Mouse (Mus musculus): ENCODE results near the gene Slc25a44.
"Not testable (repeated sequence)": the region's sequence is repeated elsewhere in the genome, so short reads cannot be mapped to it uniquely, and the experiment has no call there.

Slc25a44 gene

DNA sequence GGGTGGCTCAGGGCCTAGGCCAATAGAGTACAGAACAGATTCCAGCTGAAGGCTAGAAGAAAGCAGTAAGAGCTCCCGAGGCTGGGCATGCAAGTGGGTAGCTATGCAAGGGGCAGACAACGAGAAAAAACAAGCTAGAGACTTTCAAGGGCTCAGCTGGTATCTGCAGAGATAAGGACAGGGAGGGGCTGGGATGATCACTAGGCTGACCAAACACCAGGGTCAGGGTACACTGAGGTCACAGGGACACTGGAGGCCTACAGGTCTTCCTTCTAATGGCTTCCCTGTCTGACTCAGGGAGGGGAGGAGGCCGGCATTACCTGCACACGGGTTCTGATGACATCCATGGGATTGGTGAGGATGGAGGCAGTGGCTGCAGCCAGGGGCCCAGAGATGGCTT, 9.3 kb downstream of the Slc25a44 start:
- DNase-seq (ENCODE audit: extremely low read depth, low read depth), result no peak

- no peak for DNase-seq (ENCODE audit: extremely low read depth, low read depth)
These were observed 12.3 kb downstream of the Slc25a44 start for GRCm38 (mm10) chr3:88412636-88413035.

GRCm38 (mm10) chr3:88411681-88412080, 13.3 kb downstream of the Slc25a44 start:
- DNase-seq (ENCODE audit: extremely low read depth, low read depth), result no peak

GRCm38 (mm10) chr3:88410645-88411031, 14.3 kb downstream of the Slc25a44 start:
- DNase-seq (ENCODE audit: extremely low read depth, low read depth), result no peak

- peak; percentile 92 for DNase-seq (ENCODE audit: extremely low read depth, low read depth)
These were observed 14.9 kb downstream of the Slc25a44 start, which contains the start of gene Pmf1 for GRCm38 (mm10) chr3:88409741-88410644. Gene Pmf1, minus strand, starts transcription at chr3:88410331.

- no peak for DNase-seq (ENCODE audit: extremely low read depth, low read depth)
These were observed 16.0 kb downstream of the Slc25a44 start for GRCm38 (mm10) chr3:88408953-88409352.

DNA sequence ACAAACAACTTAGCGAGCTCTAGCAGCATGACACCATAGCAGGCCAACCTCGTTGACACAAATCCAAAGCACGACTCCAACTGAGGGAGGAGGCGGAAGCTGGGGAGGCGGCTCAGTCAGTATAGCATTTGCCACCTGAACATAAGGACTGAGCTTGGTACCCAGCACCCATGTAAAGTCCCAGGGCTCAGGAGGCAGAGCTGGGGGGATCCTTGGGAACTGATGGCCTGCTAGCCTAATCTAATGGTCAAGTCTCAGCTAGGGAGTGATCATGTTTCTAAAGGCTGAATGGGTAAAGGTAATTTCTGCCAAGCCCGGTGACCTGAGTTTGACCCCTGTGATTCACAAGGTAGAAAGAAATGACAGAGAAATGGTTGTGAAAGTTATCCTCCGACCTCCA, 17.4 kb downstream of the Slc25a44 start:
- no peak for DNase-seq (ENCODE audit: extremely low read depth, low read depth)

DNA sequence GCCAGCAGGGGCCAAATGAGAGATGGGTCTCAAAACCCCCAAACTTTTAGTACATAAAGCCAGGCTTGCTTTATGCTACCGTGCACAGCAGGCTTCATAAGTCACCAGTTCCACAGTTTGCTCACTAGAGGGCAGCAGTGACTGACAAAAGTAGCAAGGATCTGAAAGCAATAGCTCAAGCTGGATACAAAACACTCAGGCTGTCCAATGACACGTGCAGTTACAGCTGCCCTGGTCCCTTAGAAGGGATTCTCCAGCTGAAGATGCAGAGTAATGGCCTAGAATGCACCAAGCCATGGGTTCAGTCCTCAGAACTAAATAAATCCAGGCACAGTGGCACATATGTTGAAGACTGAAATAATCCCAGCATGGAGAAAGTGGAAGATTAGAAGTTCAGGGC, 17.8 kb downstream of the Slc25a44 start:
- peak; percentile 80 for DNase-seq (ENCODE audit: extremely low read depth, low read depth)

DNA sequence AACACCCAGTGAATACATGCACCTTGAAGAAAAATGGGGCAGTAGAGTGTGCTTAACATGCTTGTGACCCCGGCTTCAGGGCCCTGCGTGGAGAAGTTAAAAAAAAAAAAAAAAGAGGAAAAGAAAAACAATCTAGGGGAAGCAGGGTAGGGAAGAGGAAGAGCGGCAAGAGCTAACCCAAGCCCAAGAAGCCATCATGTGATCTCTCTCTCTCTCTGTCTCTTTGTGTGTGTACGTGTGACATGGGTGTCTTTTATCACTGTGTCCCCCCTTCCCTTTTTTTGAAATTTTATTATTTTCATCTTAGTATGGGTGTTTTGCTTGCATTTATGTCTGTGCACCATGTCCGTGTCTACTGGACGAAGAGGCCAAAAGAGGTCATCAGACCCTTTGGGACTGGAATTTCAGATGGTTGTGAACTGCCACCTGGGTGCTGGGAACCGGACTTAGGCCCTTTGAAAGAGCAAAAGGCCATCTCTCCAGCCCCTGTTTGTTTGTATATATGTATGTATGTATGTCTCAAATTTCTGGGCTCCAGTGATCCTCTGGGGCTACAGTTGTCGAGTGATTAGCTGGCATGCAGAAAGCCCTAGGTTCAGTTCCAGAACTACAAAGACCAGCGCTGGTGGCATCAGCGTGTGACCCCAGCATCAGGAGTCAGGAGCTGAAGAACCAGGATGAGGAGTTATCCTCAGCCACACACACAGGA, 21.3 kb downstream of the Slc25a44 start:
- DNase-seq (ENCODE audit: extremely low read depth, low read depth), result no peak

DNA sequence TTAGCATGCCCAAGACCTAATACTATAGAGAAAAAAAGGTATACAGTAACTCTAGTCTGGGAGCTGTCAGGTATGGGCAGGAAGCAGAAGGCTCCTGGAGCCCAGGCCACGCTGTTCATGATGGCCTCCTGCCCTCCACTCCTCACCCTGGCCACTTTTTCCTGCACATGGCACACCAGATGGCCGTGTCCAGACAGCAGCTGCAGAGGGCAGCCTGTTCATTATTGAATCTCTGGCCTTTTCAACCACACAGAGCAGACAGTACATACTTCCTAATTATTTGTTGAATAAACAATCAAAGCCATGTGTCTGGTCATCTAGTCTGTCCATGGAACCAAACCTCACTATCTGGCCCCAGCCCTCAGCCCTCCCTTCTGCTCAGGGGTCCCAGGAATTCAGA, 26.3 kb downstream of the Slc25a44 start:
- DNase-seq (ENCODE audit: extremely low read depth, low read depth), result no peak

DNA sequence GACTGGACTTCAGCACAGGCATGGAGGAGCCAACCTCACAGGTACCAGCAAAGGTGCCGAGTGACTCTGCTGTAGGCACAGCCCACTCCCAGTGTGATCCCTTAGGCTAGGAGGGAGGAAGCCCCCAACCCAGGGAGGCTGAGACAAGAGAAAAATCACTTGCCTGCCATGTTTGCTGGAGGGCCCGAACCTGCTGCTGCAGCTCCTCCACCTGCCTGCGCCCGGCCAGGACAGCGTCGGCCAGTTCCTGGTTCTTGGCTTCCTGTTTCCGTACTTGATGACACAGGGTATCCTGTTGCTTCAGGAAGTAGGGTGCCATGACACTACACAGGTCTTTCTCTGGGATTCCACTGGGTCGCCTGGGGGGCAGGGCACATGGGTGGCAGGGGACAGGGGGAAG, 29.2 kb downstream of the Slc25a44 start:
- DNase-seq (ENCODE audit: extremely low read depth, low read depth), result no peak

DNA sequence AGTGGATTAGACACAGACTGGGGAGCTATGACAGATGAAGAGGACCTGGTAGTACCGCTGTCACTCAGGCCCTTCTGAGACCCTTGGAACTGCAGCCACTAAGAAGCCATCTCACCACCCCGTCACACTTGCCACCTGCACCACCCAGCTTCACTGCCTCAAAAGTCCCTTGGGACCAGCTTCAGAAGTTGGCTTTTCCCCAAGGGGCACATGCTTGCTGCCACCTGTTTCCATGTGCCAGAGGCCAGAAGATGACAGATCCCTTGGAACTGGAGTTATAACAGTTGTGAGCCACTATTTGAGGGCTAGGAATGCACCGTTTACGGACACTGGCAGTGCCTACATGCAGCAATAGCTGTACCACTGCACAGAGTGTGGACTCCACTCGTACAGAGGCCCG, 29.7 kb downstream of the Slc25a44 start:
- no peak for DNase-seq (ENCODE audit: extremely low read depth, low read depth)

DNA sequence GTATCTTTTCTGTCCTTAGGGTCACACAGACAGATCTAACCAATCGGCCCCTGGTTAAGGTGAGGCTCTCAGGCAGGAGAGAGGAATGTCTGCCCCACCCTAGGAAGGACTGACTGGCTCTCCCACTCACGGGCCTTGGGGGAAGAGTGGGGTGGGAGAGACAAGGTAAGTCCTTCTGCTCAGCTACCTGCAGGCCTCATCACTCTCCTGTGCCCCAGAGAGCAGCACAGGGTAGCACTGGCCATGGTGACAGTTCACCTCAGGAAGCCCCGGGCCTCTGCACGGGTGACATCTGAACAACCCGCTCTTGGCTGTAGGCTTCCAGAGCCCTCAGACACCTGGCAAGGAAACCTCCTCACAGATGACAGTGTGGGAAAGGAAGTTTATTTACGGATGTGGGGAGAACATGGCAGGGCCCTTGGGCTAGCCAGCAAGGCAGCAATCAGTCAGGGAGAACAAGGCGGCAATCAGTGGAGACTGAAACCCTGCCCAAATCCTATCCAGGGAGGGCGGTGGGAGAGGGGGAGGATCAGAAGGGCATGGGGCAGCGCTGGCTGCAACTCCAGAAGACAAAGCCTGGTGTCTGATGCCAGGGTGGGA, 31.1 kb downstream of the Slc25a44 start:
- DNase-seq (ENCODE audit: extremely low read depth, low read depth), result no peak

- DNase-seq (ENCODE audit: extremely low read depth, low read depth), result no peak
These were observed 40.6 kb downstream of the Slc25a44 start, which contains the start of gene Bglap for GRCm38 (mm10) chr3:88384364-88384763. Gene Bglap, minus strand, starts transcription at chr3:88384464.

DNA sequence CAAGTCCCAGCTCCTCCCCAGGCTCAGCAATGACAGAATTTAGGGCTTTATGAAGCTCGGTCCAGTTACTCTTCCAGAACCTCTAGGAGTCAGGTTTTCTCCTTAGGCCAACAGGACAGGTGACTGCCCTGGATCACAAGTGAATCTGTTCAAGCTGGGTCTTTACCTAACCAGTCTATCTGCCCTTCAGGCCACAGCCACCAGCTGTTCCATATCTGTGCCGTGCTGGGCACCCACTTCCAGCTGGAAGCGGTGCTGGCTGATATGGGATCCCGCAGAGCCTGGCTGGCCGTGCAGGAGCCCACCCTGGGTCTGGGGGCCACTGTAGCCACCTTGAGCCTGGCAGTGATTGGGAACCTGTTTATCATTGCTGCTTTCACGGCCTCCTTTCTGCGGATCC, 42.6 kb downstream of the Slc25a44 start:
- not testable (repeated sequence) for DNase-seq (ENCODE audit: extremely low read depth, low read depth)

GRCm38 (mm10) chr3:88381389-88382315, 43.3 kb downstream of the Slc25a44 start:
- peak; percentile 31 for DNase-seq (ENCODE audit: extremely low read depth, low read depth)

GRCm38 (mm10) chr3:88378599-88378998, 46.3 kb downstream of the Slc25a44 start, which contains the start of gene Bglap2:
Gene Bglap2, minus strand, starts transcription at chr3:88378699.
- not testable (repeated sequence) for DNase-seq (ENCODE audit: extremely low read depth, low read depth)

DNA sequence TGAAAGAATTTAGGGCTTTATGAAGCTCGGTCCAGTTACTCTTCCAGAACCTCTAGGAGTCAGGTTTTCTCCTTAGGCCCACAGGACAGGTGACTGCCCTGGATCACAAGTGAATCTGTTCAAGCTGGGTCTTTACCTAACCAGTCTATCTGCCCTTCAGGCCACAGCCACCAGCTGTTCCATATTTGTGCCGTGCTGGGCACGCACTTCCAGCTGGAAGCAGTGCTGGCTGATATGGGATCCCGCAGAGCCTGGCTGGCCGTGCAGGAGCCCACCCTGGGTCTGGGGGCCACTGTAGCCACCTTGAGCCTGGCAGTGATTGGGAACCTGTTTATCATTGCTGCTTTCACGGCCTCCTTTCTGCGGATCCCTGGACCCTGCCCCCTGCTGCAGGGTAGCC, 48.3 kb downstream of the Slc25a44 start:
- not testable (repeated sequence) for DNase-seq (ENCODE audit: extremely low read depth, low read depth)

DNA sequence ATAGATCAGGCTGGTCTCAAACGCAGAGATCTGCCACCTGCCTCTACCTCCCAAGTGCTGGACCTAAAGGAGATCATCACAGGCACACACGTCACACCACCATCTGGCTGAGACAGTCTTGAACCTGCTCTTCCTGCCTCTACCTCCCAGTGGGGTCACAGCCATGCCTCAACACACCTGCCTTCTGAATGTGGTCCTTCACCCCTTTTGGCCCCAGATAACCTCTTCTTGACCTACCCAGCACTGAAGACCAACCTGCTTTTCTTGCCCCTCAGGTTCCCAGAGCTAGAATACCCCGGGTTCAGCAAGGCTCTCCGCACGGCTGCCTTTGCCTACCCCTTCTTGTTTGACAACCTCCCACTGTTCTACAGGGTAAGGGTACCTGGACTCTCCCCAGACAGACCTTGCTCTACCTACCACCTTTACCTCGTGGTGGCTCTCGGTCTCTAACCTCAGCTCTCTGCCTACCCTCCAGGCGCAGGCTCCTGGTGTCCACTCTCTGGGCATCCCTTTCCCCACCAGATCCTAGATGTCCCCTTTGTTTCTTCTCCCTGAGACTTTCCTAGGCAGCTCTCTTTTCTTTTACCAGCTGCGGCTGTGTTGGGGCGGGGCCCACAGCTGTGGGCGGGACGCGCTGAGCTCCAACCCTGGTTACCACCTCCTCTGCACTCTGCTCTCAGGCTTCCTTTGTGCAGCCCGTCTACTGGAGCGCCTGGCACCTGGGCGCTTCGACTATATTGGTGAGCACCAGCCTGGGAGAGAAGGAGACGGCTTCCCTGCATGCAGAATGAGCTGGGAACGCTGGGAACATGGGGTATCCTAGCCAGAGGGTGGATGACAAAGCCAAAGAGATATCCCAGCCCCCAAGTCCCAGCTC, 49.0 kb downstream of the Slc25a44 start:
- peak; percentile 8 for DNase-seq (ENCODE audit: extremely low read depth, low read depth)

GRCm38 (mm10) chr3:88372643-88373042, 52.3 kb downstream of the Slc25a44 start, which contains the start of gene Bglap3:
Gene Bglap3, minus strand, starts transcription at chr3:88372743.
- DNase-seq (ENCODE audit: extremely low read depth, low read depth), result not testable (repeated sequence)
